Mouse (Mus musculus) heart, postnatal 0 days (tissue): ENCODE measurements around the gene Myo5c.

Experiments
- CTCF ChIP-seq: IDR thresholded peaks from 2 replicates; pipeline ENCODE4 v1.5.1; 2016; ENCODE audit warnings: antibody characterized with exemption, control low read depth, low read depth
- EP300 ChIP-seq: IDR thresholded peaks from 2 replicates; pipeline ENCODE4 v1.6.1; 2016; ENCODE audit warnings: antibody characterized with exemption, low read depth

DNA sequence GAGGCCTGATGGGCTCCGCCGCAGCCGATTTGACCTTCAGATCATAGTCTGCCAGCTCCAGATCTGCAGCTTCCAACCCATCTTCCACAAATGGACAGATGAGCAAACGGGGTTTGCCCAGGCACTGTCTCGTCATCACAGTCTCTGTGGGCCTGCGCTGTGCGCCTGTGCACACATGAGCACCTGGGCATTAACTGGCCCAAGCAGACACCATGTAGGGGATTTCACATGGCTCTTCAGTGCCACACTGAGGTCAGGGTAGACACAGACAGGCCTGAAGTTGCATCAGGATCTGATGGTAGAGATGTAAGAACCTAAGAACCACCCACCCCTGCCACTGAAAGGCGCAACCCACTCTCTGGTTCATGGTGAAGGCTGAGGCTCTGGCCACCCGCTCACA lies 43.2 kb downstream of the Myo5c start:
- TF ChIP-seq CTCF (no peak), EP300 (no peak)
